Mouse (Mus musculus): ENCODE results near the gene Rhobtb1. TPM values are rescaled to one million over a fixed set of nuclear protein-coding genes. Genes with fewer than 3 reads are reported as not detected.
A peak's percentile ranks its signal among the peaks of the same experiment; 100 is the strongest.

The Rhobtb1 gene
- 11.1 and 17.8 TPM in 2 replicates for polyA plus RNA-seq (2015; fragmentation: Nextera tagmentation; extraction: Ambion mirVana)

- no peaks in the 10 kb centered on the region for H3K9me3 ChIP-seq (replicated peaks)
- H3K4me3 ChIP-seq (replicated peaks) = peak within 1 kb of the TSS; percentile 35
- 65% methylated on average over 20 of the region's 20 CpGs for WGBS (ENCODE audit: insufficient replicate concordance)
- H3K9ac ChIP-seq = no peak within 1 kb of the TSS
- H3K4me2 ChIP-seq = peak within 1 kb of the TSS; percentile 25
- ATAC-seq (ENCODE audit: insufficient read depth) = peak; percentile 42; the same call in 1 of the 2 replicates
- no peak within 1 kb of the TSS for H3K27ac ChIP-seq (replicated peaks)
- H3K36me3 ChIP-seq (replicated peaks) = no peaks in the 10 kb centered on the region
- no peaks in the 10 kb centered on the region for H3K4me1 ChIP-seq (replicated peaks)
- H3K27me3 ChIP-seq = no peaks in the 10 kb centered on the region
Observed at GRCm38 (mm10) chr10:69151045-69151444, at the start of gene Rhobtb1. Rhobtb1 (plus strand) TSS chr10:69151434.

GRCm38 (mm10) chr10:69101988-69102387 lies 49.2 kb upstream of the Rhobtb1 start:
- H3K4me3 ChIP-seq (replicated peaks) = no peak overlapping the region
- no peaks in the 10 kb centered on the region for H3K36me3 ChIP-seq (replicated peaks)
- ATAC-seq (ENCODE audit: insufficient read depth) = no peak
- no peaks in the 10 kb centered on the region for H3K4me1 ChIP-seq (replicated peaks)
- H3K9ac ChIP-seq = no peak overlapping the region
- 62% methylated on average over 4 of the region's 4 CpGs for WGBS (ENCODE audit: insufficient replicate concordance)
- H3K27me3 ChIP-seq = no peaks in the 10 kb centered on the region
- no peak overlapping the region for H3K27ac ChIP-seq (replicated peaks)
- H3K9me3 ChIP-seq (replicated peaks) = no peaks in the 10 kb centered on the region
- no peak overlapping the region for H3K4me2 ChIP-seq

- H3K9me3 ChIP-seq (replicated peaks) = no peaks in the 10 kb centered on the region
- H3K36me3 ChIP-seq (replicated peaks) = no peaks in the 10 kb centered on the region
- WGBS (ENCODE audit: insufficient replicate concordance) = 43% methylated on average over 12 of the region's 12 CpGs
- no peak overlapping the region for H3K4me2 ChIP-seq
- no peak overlapping the region for H3K27ac ChIP-seq (replicated peaks)
- no peaks in the 10 kb centered on the region for H3K4me1 ChIP-seq (replicated peaks)
- no peak for ATAC-seq (ENCODE audit: insufficient read depth)
- no peak overlapping the region for H3K9ac ChIP-seq
- no peak overlapping the region for H3K4me3 ChIP-seq (replicated peaks)
- no peaks in the 10 kb centered on the region for H3K27me3 ChIP-seq
Observed at GRCm38 (mm10) chr10:69104143-69104882, 46.9 kb upstream of the Rhobtb1 start.

- Histone ChIP-seq H3K4me1 (replicated peaks) (no peaks in the 10 kb centered on the region), H3K4me3 (replicated peaks) (no peak overlapping the region), H3K27ac (replicated peaks) (no peak overlapping the region), H3K9ac (no peak overlapping the region), H3K36me3 (replicated peaks) (no peaks in the 10 kb centered on the region), H3K4me2 (no peak overlapping the region), H3K27me3 (no peaks in the 10 kb centered on the region), H3K9me3 (replicated peaks) (no peaks in the 10 kb centered on the region)
- WGBS (ENCODE audit: insufficient replicate concordance) = 65% methylated on average over 9 of the region's 9 CpGs
- no peak for ATAC-seq (ENCODE audit: insufficient read depth)
Observed at GRCm38 (mm10) chr10:69104883-69105225, 46.4 kb upstream of the Rhobtb1 start.

- Histone ChIP-seq H3K27ac (replicated peaks) (no peak overlapping the region), H3K9me3 (replicated peaks) (0 out of 2 replicates have a peak, but pooled peaks cover 3% of the 10 kb centered on the region), H3K36me3 (replicated peaks) (no peaks in the 10 kb centered on the region), H3K27me3 (no peaks in the 10 kb centered on the region), H3K4me2 (no peak overlapping the region), H3K9ac (no peak overlapping the region), H3K4me1 (replicated peaks) (no peaks in the 10 kb centered on the region), H3K4me3 (replicated peaks) (no peak overlapping the region)
- no peak for ATAC-seq (ENCODE audit: insufficient read depth)
- WGBS (ENCODE audit: insufficient replicate concordance) = 71% methylated on average over 1 of the region's 1 CpGs
Observed at GRCm38 (mm10) chr10:69106796-69107195, 44.4 kb upstream of the Rhobtb1 start.

DNA sequence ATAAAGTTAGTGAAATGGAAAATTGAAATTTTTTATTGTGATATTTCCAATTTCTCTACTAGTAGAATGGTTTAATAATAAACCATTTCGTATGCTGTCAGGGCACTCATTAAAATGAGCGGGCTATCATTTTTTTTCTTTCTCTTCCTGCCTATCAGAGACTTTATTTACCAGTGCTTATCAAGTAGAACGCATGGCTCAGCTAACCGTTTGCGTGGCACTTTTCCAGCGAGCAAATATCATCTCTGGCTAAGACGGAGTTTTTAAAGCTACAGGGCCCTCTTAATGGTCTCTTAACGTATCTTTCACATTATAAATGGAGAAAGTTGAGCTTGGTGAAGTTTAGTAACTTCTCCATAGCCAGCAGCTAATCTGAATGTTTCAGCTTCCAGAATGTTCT lies 44.0 kb upstream of the Rhobtb1 start:
- Histone ChIP-seq H3K27me3 (no peaks in the 10 kb centered on the region), H3K4me3 (replicated peaks) (no peak overlapping the region), H3K4me2 (no peak overlapping the region), H3K27ac (replicated peaks) (no peak overlapping the region), H3K36me3 (replicated peaks) (no peaks in the 10 kb centered on the region), H3K9me3 (replicated peaks) (0 out of 2 replicates have a peak, but pooled peaks cover 3% of the 10 kb centered on the region), H3K4me1 (replicated peaks) (no peaks in the 10 kb centered on the region), H3K9ac (no peak overlapping the region)
- 35% methylated on average over 8 of the region's 8 CpGs for WGBS (ENCODE audit: insufficient replicate concordance)
- ATAC-seq (ENCODE audit: insufficient read depth) = no peak

DNA sequence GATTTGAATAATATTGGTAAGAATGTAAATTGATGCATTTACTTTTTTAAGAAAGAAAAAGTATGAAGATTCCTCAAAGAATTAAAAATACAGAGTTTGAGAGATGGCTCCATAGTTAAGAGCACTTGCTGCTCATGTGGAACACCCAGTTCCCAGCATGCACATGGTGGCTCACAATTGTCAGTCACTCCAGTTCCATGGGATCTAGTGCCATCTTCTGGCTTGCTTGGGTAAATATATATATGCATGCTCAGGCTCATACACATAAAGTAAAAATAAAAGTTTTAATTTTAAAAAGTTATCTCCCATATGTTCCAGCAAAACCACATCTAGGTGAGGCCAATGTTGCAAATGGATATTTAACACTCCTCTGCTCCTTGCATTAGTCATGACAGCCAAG lies 36.9 kb upstream of the Rhobtb1 start:
- Histone ChIP-seq H3K4me3 (replicated peaks) (no peak overlapping the region), H3K9ac (no peak overlapping the region), H3K4me2 (no peak overlapping the region), H3K27me3 (no peaks in the 10 kb centered on the region), H3K27ac (replicated peaks) (no peak overlapping the region), H3K9me3 (replicated peaks) (0 out of 2 replicates have a peak, but pooled peaks cover 3% of the 10 kb centered on the region), H3K36me3 (replicated peaks) (no peaks in the 10 kb centered on the region), H3K4me1 (replicated peaks) (no peaks in the 10 kb centered on the region)
- no peak for ATAC-seq (ENCODE audit: insufficient read depth)

DNA sequence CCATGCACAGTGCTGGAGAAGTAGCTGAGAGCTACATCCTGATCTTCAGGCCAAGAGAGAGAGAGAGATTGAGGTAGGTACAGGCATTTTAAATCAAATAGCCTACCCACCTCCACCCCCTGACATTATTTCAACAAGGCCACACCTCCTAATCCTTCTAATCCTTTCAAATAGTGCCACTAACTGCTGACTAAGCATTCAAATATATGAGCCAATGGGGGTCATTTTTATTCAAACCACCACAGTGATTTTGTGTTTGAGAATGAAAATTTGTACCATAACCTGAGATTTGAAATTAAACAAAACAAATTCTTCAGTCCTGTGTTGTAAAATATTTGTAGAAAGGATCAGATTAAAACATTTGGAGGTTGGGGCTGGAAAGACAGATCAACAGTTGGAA lies 33.2 kb upstream of the Rhobtb1 start:
- H3K4me2 ChIP-seq = no peak overlapping the region
- H3K4me1 ChIP-seq (replicated peaks) = no peaks in the 10 kb centered on the region
- ATAC-seq (ENCODE audit: insufficient read depth) = no peak
- H3K4me3 ChIP-seq (replicated peaks) = no peak overlapping the region
- no peak overlapping the region for H3K27ac ChIP-seq (replicated peaks)
- H3K9me3 ChIP-seq (replicated peaks) = no peaks in the 10 kb centered on the region
- H3K36me3 ChIP-seq (replicated peaks) = no peaks in the 10 kb centered on the region
- no peaks in the 10 kb centered on the region for H3K27me3 ChIP-seq
- H3K9ac ChIP-seq = no peak overlapping the region

DNA sequence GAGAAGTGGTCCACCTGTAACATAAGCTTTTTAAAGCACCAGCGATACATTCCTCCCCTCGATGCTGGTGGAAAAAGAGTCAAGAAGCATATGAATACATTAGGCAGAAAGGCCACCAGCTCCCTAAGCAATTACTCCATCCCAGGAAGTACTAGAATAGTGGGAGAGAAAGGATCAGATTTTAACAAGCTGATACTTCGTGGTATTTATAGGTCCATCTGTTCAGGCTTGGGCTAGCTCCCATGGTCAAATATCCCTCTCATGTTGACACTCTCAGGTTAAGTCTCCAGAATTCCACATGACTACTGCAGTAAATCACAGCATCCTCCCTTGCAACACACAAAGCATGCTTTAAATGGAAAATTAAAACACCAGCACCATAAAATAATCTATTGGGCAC lies 32.3 kb upstream of the Rhobtb1 start:
- Histone ChIP-seq H3K4me2 (no peak overlapping the region), H3K27ac (replicated peaks) (no peak overlapping the region), H3K9me3 (replicated peaks) (no peaks in the 10 kb centered on the region), H3K36me3 (replicated peaks) (no peaks in the 10 kb centered on the region), H3K27me3 (no peaks in the 10 kb centered on the region), H3K9ac (no peak overlapping the region), H3K4me1 (replicated peaks) (no peaks in the 10 kb centered on the region), H3K4me3 (replicated peaks) (no peak overlapping the region)
- ATAC-seq (ENCODE audit: insufficient read depth) = no peak
- 69% methylated on average over 3 of the region's 3 CpGs for WGBS (ENCODE audit: insufficient replicate concordance)

- H3K9me3 ChIP-seq (replicated peaks) = no peaks in the 10 kb centered on the region
- H3K27me3 ChIP-seq = no peaks in the 10 kb centered on the region
- H3K4me3 ChIP-seq (replicated peaks) = no peak overlapping the region
- no peaks in the 10 kb centered on the region for H3K4me1 ChIP-seq (replicated peaks)
- H3K4me2 ChIP-seq = no peak overlapping the region
- no peak overlapping the region for H3K9ac ChIP-seq
- H3K27ac ChIP-seq (replicated peaks) = no peak overlapping the region
- ATAC-seq (ENCODE audit: insufficient read depth) = no peak
- WGBS (ENCODE audit: insufficient replicate concordance) = 50% methylated on average over 1 of the region's 1 CpGs
- no peaks in the 10 kb centered on the region for H3K36me3 ChIP-seq (replicated peaks)
Observed at GRCm38 (mm10) chr10:69119456-69119855, 31.8 kb upstream of the Rhobtb1 start.

DNA sequence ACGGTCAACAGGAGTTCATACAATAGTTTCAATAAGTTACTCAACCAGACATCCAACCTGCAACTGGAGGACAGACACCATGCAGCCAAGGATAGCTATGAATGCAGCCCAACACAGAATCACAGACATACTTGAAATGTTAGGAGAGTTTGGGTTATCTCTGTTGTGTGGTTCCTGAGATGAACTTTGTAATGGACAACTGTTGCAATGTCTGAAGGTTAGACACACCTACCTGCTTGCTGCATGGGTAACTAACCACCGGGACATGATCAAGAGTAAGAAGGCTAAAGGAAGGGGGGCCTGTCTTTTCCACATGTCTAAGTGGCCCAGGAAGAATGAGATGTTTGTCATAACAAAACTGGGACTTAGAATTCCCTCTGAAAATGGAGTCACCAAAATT lies 24.7 kb upstream of the Rhobtb1 start:
- H3K9me3 ChIP-seq (replicated peaks) = no peaks in the 10 kb centered on the region
- 60% methylated on average over 2 of the region's 2 CpGs for WGBS (ENCODE audit: insufficient replicate concordance)
- no peak overlapping the region for H3K27ac ChIP-seq (replicated peaks)
- no peaks in the 10 kb centered on the region for H3K27me3 ChIP-seq
- no peak overlapping the region for H3K4me2 ChIP-seq
- no peak for ATAC-seq (ENCODE audit: insufficient read depth)
- no peak overlapping the region for H3K9ac ChIP-seq
- H3K4me1 ChIP-seq (replicated peaks) = no peaks in the 10 kb centered on the region
- H3K36me3 ChIP-seq (replicated peaks) = no peaks in the 10 kb centered on the region
- no peak overlapping the region for H3K4me3 ChIP-seq (replicated peaks)

- Histone ChIP-seq H3K4me1 (replicated peaks) (no peaks in the 10 kb centered on the region), H3K36me3 (replicated peaks) (no peaks in the 10 kb centered on the region), H3K4me2 (no peak overlapping the region), H3K4me3 (replicated peaks) (no peak overlapping the region), H3K9me3 (replicated peaks) (no peaks in the 10 kb centered on the region), H3K27ac (replicated peaks) (no peak overlapping the region), H3K9ac (no peak overlapping the region), H3K27me3 (no peaks in the 10 kb centered on the region)
- 53% methylated on average over 3 of the region's 3 CpGs for WGBS (ENCODE audit: insufficient replicate concordance)
- no peak for ATAC-seq (ENCODE audit: insufficient read depth)
Observed at GRCm38 (mm10) chr10:69128531-69128930, 22.7 kb upstream of the Rhobtb1 start.
